Mouse (Mus musculus) mature B cell (primary cell): ENCODE data around the gene Hamp2.
"Not testable (repeated sequence)": the region's sequence is repeated elsewhere in the genome, so short reads cannot be mapped to it uniquely, and the experiment has no call there.

Source experiments
- in situ Hi-C: fragments of 300-500 bp; cut with MboI; formaldehyde crosslinking; loops from 2 replicates; pipeline ENCODE4 v1.14.3; 2019

Gene Hamp2

DNA sequence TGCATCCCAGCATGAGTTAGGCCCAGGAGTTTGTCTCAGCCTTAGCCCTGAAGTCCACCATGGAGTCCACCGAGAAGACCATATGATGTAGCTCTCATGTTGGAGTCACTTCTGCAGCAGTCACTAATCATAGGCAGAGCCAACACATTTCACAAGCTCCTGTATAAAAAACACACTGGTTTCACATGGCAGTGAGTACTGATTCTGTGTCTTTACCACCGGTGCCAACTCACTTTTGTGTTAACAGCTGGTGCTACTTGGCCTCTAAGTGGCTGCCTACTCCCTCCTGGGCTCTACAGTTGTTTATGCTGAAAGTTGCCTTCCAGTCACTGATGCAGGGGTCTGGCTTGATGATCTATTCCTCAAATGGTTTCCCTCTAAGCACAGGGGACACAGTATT lies at the start of gene Hamp2:
Gene Hamp2 (minus strand): TSS at position 101 of the 400 bp plus-strand sequence.
- in situ Hi-C loops = not testable (repeated sequence)

DNA sequence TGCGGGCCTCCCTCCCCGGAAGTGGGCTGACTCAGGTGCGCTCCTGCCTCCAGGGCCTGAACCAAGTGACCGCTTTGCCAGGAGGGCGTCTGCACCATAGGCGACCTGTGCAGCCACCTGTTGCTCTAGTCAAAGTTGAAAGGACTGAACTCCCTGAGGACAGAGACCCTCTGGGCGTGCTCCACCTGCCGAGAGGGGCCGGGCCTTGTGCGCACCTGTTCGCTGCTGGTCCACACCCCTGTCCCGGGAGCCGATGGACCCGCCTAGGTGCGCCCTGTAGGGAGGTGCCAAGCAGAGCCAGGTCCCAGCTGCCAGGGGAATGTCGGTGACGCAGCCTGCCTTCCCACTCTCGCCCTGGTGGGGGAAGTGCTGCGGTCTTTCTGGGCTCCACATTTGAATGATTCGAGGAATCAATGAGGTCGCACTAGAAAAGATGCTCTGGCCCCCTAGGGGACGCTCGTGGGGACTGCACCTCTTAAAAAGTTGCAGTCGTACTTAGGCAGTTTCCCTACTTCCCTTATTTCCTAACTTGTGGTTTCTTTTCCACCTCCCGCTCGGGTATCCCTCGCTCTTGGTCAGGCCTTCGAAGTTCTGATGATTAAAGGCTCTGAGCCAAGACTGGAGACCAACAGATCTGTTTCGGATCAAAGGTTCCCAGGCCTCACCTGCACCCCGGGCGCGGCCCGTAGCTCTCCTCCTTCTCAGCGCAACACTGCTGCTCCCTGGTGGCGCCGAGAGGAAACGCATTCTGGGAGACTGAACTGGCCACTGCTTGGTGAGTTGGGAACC lies 49.2 kb upstream of the Hamp2 start, which contains the start of gene Fam187b:
Gene Fam187b (plus strand): TSS at position 290 of the 789 bp plus-strand sequence.
- in situ Hi-C loops = no loop called here

DNA sequence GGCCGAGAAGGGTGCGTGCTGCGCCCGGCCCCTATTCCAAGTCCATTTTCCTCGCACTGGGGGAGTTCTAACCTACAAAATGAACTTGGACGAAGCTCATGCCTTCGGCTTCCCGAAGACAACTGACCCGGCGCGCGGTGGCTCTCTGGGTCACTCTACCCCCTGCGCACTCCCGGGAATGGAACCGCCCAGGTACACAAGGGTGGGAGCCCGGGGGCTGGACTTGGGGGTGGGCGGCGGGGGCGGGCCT lies 48.7 kb upstream of the Hamp2 start, which contains the start of gene Lsr:
Gene Lsr (minus strand): TSS at position 214 of the 250 bp plus-strand sequence.
- in situ Hi-C loops = no loop called here

DNA sequence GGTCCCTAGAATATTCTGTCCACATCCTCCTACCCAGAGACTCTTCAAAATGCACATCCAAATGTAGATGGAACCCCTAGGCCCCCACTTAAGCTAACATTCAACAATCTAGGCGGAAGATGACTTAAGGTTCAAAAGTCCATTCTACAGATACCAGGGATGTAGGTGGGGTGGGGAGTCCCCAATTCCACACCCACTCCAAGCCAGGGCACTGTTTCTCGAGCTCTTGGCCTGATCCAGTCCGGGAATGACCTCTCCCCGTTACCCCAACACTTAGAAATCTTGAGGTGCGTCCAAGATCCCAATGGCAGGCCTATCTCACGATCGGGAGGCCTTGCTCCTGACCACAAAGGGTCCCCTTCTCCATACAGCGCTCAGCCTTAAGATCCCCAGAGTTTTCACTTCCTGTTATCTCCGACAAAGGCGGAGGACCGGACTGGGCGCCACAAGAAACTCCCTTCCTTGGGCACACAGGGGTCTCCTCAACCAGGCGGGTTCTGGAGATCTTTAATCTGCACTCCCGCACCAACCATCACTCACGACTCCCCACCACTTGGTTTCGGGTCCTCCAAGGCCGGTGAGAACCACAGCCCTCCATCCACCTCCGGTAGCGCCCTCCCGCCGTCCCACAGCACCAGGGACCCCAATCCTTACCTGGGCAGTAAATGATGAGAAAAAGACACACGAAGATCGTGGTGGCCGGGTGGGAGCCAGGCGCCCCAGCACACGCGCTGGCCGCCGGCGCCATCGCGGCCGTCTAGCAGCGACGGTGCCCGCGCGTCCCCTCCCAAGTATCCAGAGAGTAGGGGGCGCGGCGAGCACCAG lies 48.2 kb upstream of the Hamp2 start:
- in situ Hi-C loops = no loop called here

DNA sequence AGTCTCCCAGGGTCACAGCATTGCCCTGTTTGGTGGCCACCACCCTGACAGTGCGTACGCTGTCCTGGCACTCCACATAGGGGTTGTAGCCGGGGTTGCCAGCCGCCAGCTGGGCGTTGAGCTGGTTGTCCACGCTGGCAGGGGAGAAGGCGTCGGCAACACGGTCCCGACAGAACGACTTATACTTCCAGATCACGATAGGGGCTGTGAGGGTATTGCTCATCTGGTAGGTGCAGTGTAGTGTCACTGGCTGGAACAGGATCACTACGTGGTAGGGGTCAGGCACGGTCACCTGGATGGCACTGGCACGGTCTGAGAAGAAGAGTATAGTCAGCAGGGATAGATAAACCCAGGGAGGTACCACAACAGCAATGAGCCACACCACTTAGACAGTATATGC lies 47.4 kb upstream of the Hamp2 start:
- in situ Hi-C loops = no loop called here

DNA sequence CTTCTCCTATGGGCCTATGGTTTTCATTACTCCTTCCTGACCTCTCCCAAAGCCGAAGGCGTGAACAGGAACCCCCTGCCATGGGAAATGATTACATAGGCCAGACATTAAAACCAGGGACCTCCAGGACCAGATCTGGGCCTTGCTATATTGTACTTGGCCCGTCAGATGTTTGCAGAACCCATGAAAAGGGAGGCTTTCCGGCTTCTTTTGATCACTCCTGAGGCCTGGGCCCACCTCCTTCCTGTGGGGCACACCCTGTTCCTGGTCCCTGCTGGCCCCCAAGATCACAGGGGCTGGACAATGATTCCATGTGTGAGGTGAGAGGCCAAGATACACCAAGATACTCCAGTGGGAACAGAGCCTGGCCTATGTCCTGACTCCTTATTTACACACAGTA lies 44.7 kb upstream of the Hamp2 start:
- in situ Hi-C loops = no loop called here

DNA sequence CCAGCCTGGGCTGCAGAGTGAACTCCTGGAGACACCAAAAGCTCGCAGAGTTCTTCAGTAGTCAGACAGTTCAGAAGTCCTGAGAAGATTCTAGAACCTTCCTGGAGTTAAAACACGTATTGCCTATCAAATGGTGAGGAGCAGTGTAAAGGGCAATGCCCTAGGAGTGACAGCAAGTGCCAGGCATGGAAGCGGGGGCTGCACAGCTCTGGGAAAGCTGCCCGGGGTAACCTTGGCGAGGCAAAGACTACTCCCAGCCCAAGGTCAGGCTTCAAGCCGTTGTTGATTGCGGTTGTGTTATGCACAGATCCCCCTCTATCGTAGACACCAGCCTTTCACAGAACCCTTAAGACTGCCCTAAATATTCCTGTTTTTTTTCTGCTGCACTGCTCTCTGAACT lies 44.1 kb upstream of the Hamp2 start:
- in situ Hi-C loops = no loop called here

DNA sequence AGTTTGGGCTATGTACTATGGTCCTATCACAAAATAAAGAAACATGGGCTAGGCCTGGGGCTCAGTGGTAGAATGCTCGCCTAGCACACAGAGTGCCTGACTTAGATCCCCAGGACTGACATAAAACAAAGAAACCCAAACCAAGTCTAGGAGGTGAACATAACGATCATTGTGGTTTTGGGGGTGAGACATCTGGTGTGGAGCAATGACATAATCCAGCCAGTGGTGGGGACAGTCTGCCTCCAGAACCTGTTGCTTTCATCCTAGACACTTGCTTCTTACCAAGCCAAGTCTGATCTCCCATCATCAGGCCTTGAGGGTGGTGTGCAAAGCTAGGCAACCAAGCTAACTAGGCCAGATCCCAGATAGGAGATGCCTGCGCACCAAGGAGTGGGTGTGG lies 42.2 kb upstream of the Hamp2 start:
- in situ Hi-C loops = no loop called here

DNA sequence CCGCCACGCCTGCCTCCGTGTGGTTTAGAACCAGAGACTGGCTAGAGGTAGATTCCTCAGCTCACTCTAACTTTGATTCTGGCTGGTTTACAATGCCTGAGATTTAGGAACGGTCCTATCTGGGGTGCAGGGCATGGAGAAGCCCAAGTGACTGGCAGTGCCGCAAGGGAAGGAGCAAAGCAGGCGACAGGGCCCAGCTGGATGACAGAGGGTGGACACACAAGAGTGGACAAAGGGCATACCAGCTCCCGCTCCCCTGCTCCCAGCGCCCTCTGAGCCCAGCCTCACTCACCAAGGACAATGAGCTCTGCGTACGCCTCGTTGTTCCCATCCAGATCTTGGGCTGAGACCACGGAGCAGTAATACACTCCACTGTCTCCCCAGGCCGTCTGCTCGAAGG lies 41.2 kb upstream of the Hamp2 start:
- in situ Hi-C loops = no loop called here

DNA sequence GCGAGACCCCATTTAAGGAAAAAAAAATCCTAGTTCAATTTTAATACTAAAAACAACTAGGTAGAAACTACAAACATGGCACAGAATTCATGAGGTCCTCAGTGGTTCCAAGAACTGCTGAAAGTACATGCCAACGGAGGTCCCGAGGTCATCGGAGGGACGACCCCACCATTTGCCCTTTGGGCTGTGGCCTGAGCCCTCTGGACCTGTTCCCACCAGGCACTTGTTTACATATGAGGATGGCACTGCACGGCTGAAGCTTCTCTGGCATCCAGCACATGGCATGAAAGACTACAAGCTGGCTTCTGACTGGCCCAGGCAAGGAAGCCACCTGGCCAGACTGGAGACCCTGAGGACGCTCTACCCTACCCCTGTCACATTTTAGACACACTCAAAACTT lies 39.9 kb upstream of the Hamp2 start:
- in situ Hi-C loops = no loop called here

DNA sequence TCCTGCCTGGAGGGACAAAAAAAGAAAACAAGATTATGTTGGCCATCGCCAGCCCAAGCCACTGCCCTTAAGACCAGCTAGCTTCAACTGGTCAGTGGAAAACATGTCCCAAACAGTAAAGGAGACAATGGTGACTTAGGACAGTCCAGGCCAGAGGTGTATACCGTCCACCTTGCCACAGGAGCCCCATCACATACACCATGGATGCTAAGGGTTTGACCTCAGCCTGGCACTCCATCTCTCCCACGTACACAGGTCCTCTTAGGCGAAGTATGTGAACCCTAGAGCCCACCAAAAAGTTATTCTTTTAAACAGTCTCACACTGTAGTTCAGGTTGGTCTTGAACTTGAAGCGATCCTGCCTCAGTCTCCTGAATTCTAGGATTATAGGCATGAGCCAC lies 38.4 kb upstream of the Hamp2 start:
- in situ Hi-C loops = no loop called here

DNA sequence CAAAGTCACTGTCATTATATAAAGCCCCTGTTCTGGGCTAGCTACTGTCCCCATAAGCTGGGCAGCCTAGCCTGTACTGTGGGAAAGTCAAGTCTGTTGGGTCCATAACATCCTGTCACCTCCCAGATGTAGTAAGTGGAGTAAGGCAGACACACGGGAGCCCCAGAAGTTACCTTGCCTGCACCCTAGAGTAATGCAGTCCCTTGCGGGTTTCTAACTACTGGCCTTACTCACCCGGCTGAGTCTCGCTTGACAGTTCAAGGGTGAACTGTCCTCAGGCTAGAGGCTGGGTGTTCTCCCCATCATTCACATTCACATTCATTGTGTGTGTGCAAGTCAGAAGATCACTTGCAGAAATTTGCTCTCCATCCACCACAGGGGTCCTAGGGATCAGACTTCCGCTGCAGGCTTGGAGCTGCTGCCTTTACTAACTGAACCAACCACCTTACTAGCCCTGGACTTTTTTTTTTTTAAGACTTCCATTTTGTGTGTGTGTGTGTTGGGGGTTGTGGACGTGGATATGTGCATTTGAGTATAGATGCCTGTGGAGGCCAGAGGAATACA lies 35.4 kb upstream of the Hamp2 start:
- in situ Hi-C loops = no loop called here

DNA sequence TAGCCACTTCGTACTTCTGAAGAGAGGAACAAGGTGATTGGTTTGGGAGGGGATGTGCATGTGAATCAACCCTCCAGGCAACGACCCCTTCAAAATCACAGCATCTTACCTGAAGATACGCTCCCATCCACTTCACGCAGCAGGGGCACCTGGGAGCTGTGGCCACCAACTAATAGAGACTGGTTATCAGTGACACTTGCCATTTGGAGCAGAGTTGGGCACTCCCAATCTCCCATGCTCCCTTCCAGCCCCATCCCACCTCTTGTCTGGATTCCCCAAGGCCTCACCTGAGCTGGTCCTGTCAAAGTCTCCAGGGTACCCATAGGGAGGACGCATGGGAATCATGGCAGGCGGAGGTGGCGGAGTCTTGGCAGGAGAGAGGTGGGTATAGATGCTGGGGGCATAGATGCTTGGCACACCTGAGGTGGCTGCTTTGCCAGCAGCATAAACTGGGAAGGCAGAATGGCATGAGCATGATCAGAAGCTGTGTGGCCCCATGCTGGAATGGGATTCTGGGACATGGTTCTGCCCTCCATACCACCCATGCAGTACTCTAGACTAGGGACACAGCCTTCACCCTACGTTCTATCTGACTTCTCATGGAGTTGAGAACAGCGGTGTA lies 34.5 kb upstream of the Hamp2 start:
- in situ Hi-C loops = no loop called here

DNA sequence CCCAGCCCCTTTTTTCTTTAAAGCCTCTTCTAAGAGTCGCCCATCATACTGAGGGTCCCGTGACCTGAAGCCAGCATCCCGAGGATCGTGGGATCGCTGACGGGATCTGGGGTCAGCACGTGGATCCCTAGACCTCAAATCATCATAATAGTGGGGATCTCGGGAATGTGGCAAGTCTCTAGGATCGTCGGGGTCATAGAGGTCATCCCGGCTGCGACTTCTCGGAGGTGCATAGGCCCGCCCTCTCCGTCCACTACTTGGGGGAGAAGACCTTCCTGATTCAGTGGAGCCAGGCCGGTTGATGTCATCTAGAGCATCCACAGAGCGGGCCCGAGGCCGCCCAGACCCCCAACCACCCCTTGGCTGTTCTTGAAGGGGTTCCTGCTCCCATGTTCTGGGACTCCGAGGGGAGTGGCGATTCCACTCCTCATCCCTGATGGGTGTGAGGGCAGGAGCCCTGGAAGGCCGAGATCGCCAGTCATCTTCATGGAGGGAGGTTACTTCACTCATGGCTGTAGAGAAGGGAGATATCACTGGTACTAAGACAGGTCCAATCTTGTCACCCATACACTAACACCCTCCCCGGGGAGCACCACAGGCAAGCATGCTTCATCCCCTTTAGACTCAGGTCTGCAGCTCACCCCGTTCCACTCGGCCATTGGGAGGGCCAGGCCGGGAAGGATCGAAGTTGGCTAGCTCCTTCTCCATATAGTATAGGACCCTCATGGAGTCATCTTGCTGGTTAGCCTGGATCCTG lies 33.8 kb upstream of the Hamp2 start:
- in situ Hi-C loops = no loop called here

DNA sequence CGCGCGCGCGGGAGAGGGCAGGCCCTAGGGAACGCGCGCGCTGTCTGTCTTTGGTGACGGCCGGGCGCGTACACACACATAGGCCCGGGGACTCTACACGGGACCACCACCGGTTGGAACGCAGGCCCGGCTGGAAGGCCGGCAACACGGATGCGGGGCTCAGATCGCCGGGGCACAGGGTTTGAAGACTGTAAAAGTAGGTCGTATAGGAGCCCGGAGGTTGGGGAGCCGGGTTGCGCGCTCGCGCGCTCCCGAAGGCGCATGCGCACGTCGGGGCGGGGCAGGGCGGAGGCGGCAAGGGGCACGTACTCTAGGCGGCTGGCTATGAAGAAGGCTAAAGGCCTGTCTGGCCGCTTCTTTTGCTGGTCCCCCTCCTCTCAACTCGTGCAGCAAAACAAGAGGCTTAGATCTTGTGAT lies 32.9 kb upstream of the Hamp2 start:
- in situ Hi-C loops = no loop called here

DNA sequence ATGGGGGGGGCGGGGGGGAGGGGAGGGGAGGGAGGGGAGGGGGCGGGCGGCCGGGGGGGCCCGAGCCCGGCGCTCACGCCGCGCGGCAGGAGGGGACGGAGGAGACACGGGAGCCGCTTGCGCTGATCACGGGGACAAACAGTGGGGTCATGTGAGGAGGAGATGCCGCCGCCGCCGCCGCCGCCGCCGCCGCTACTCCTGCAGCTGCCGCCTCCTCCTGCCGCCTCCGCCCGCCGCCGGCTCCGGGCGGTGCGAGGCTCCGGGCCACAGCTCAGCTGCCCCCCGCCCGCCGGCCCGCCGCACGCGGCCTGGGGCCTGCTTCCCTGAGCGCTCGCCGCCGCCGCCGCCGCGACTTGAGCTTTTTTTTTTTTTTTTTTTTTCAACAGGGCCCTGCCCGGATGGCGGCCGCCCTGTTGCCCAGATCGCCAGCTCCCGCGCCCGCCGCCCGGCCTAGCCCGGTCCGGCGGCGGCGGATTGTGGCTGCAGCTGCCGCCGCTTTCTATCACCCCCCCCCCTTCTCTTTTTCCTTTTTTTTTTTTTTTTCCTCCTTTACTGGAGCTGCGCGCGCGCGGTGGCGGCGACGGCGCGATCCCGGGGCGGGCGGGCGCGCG lies 32.4 kb upstream of the Hamp2 start, which contains the start of gene Usf2:
Gene Usf2 (minus strand): TSS at position 48 of the 611 bp plus-strand sequence.
- in situ Hi-C loops = no loop called here

DNA sequence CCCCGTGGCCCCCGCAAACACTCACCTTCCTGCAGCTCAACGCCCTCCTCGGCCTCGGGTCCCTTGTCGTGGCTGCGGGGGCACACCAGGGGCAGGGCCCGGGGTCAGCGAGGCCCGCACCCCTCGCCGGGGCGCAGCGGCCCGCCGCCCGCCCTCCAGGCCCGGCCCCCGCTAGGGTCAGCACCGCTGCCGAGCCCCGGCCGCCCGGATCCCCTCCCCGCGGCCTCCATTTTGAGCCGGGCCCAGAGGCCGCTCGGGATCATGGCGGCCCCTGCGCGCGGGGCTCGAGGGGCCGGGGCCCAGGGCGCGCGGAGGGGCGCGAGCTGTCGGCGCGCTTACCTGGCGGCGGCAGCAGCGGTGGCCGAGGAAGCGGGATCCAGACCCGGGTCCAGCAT lies 31.9 kb upstream of the Hamp2 start:
- in situ Hi-C loops = no loop called here

DNA sequence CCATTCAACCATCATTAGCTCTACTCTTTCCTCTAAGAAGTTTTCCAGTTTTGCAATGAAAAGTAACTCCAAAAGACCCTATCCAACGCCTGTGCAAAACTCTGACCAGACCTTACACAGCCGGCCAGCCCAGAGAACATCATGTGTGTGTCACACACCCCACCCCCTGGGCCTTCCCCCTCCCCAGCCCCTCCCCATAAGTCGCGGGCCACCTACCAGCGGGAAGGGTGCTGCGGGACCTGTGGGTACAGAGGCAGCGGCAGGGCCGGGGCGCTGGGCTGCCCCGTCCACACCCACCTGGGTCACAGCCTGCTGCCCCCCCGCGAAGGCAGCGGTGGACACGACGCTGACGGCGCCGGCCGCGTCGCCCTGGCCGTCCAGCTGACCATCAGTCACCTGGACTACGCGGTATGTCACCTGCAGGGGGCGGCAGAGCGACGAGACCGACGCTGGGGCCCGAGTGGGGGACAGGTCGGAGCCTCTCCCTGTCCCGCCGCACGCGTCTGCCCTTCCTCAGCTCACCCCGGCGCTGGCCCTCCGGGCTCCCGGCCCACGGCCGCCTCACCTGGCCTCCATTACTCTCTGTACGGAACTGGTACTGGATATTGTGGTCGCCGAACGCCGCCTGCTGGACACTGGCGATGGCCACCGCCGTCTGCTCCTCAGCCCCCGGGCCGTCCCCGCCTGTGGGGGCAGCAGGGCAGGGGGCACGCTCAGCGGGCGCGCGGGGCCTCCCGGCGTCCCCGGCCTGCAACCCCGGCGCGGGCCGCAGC lies 31.3 kb upstream of the Hamp2 start:
- in situ Hi-C loops = no loop called here

DNA sequence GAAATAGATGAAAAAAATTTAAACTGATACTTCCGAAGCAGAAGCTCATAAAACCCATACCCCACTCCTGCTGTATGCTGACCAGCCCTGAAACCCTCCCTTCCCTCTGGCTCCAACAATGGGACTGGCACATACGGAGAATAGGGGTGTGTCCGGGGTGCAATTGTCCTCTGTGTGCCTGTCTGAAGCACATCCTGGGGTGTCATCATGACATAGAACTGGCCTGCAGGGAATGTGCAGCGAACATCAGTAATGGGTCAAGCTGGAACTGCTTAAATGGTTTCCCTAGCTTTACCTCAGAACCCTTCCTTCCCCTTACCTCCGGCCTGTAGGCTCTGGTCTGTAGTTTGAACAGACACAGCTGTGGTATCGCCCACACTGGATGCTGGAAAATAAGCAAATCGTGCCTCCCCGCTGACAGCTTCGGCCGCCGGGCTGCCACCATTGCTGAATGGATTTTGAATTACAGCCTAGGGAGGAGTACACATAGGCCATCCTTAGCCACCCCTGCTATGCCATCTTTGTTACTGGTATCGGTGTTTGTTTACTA lies 30.6 kb upstream of the Hamp2 start:
- in situ Hi-C loops = no loop called here

DNA sequence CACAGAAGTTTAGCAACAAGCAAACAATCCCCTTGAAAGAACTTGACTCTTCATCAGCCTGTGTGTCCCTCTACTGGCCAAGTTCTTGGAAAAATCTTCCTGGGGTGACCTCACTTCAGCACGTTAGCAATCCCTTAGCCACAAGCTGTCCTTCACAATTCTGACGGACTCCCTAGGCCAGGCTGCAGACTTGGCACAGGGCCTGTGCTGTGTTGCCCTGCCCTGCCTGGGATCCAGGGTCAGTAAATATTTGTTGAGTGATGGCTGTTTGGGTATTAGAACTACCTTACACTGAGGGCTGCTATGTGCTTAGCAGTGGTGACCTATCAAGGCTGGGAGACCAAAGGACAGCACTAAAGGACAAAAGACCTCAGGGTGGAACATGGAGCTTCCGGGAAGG lies 29.6 kb upstream of the Hamp2 start:
- in situ Hi-C loops = no loop called here
